Mouse (Mus musculus) small intestine, adult 2 months (tissue): Measurements from ENCODE around the gene Pmis2. TPM values are rescaled to one million over a fixed set of nuclear protein-coding genes. Genes with fewer than 3 reads are reported as not detected.

ENCODE experiments used
- H3K27ac ChIP-seq: fragments of 200-500 bp; 2 replicates; pipeline ENCODE4 v1.5.1; 2012; ENCODE audit warnings: low read depth, low read length, control low read depth, inconsistent platforms; ENCODE audit not compliant: insufficient read depth
- H3K27me3 ChIP-seq: fragments of 200-500 bp; 2 replicates; pipeline ENCODE4 v1.6.1; 2012; ENCODE audit warnings: mild to moderate bottlenecking, moderate library complexity, low read length, inconsistent platforms; ENCODE audit not compliant: control insufficient read depth, insufficient read depth
- H3K36me3 ChIP-seq: fragments of 200-500 bp; 2 replicates; pipeline ENCODE4 v1.6.1; 2012; ENCODE audit warnings: mild to moderate bottlenecking, low read length, control low read depth, inconsistent platforms; ENCODE audit not compliant: control insufficient read depth, insufficient read depth
- H3K4me1 ChIP-seq: fragments of 200-500 bp; 2 replicates; pipeline ENCODE4 v1.6.1; 2012; ENCODE audit warnings: low read length, inconsistent platforms, mixed read lengths; ENCODE audit not compliant: control insufficient read depth, insufficient read depth, insufficient read length
- H3K4me3 ChIP-seq: fragments of 200-500 bp; 2 replicates; pipeline ENCODE4 v1.5.1; 2012; ENCODE audit warnings: low read depth, mild to moderate bottlenecking, control low read depth, inconsistent platforms, low read length, moderate library complexity
- CTCF ChIP-seq: fragments of 200-500 bp; IDR thresholded peaks from 2 replicates; pipeline ENCODE4 v1.5.1; 2012; ENCODE audit warnings: low read depth, mild to moderate bottlenecking, control low read depth, inconsistent platforms, low read length, moderate library complexity, mixed read lengths; ENCODE audit not compliant: insufficient replicate concordance, insufficient read length; ENCODE audit errors: extremely low read depth
- POLR2A ChIP-seq: fragments of 200-500 bp; IDR thresholded peaks from 2 replicates; pipeline ENCODE4 v1.6.1; 2012; ENCODE audit warnings: low read depth, mild to moderate bottlenecking, control low read depth, inconsistent platforms, low read length, moderate library complexity
- WGBS: fragments of 180-500 bp; shearing (Covaris S2); methylation state at CpG from one replicate; pipeline ENCODE4 v1.1.7; 2018; 5-methylcytosine and 5-hydroxymethylcytosine counted together
- polyA plus RNA-seq: library from polyadenylated mRNA; depleted of rRNA; stranded (reverse); fragments of >200 nt; gene quantifications from 2 replicates; pipeline ENCODE4 v1.2.3, GENCODE M21; 2012; rRNA removed

Pmis2 gene
- not detected in 2 replicates for polyA plus RNA-seq

DNA sequence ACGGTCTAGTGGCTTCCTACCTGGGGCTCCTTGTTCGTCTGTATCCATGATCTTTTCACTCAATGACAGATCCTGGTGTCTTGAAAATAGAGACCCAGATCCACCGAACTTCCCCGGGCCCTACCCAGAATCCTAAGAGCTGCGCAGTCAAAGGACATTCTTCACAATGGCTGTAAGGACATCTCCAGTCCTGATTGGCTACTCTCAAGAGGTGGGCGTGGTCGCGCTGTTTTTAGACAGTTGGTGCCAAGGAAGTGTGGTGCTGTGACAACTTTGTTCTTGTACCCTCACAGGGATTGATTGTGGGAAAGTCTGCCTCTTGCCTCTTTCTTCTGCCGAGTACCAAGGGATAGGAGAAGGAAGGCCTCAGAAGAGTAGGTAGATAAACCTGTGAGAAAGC, at the start of gene Pmis2:
Gene Pmis2, minus strand, starts transcription at position 126 of the 400 bp plus-strand sequence.
- 74% methylated on average over 9 of the region's 9 CpGs for WGBS
- no peaks in the 10 kb centered on the region for H3K36me3 ChIP-seq
- no peak within 1 kb of the TSS for H3K27ac ChIP-seq
- H3K4me3 ChIP-seq, result no peak within 1 kb of the TSS
- no peaks in the 10 kb centered on the region for H3K4me1 ChIP-seq
- no peaks in the 10 kb centered on the region for H3K27me3 ChIP-seq
- TF ChIP-seq CTCF, result no peak
- no peak for TF ChIP-seq POLR2A

DNA sequence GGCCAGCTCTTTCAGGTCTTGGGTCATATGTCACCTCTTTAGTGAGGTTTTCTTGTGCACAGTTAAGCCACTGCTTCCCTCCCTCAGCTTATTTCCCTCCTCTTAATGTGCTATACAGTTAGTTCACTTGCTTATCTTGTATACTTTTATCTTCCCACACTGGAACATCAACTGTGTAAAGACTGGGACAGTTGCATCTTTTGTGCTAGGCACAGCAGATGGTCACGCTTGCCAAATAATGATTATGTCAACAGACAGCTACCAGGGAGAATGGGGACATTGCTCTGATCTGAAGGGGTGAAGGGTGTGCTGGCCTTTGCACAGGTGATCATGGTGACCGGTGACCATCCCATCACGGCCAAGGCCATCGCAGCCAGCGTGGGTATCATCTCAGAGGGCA, 48.3 kb upstream of the Pmis2 start:
- Histone ChIP-seq H3K4me1 (peaks cover 12% of the 10 kb centered on the region), H3K36me3 (no peaks in the 10 kb centered on the region), H3K27ac (no peak overlapping the region), H3K4me3 (no peak overlapping the region), H3K27me3 (no peaks in the 10 kb centered on the region)
- 92% methylated on average over 5 of the region's 5 CpGs for WGBS
- no peak for TF ChIP-seq CTCF
- TF ChIP-seq POLR2A, result no peak

DNA sequence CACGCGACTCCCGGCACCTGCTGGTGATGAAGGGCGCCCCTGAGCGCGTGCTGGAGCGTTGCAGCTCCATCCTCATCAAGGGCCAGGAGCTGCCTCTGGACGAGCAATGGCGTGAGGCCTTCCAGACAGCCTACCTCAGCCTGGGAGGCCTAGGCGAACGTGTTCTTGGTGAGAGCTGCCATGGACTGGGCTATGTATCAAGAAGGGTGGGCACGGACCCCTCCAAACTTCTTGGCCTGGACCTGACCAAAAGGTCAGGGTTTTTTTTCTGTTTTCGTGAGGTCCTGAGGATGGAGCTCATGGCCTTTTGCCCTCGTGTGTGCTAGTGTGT, 46.3 kb upstream of the Pmis2 start:
- H3K27ac ChIP-seq, result no peak overlapping the region
- H3K27me3 ChIP-seq, result no peaks in the 10 kb centered on the region
- H3K4me3 ChIP-seq, result peak overlapping the region; percentile 56
- 16% methylated on average over 14 of the region's 14 CpGs for WGBS
- TF ChIP-seq POLR2A (no peak), CTCF (no peak)
- no peaks in the 10 kb centered on the region for H3K36me3 ChIP-seq
- H3K4me1 ChIP-seq, result peaks cover 10% of the 10 kb centered on the region

DNA sequence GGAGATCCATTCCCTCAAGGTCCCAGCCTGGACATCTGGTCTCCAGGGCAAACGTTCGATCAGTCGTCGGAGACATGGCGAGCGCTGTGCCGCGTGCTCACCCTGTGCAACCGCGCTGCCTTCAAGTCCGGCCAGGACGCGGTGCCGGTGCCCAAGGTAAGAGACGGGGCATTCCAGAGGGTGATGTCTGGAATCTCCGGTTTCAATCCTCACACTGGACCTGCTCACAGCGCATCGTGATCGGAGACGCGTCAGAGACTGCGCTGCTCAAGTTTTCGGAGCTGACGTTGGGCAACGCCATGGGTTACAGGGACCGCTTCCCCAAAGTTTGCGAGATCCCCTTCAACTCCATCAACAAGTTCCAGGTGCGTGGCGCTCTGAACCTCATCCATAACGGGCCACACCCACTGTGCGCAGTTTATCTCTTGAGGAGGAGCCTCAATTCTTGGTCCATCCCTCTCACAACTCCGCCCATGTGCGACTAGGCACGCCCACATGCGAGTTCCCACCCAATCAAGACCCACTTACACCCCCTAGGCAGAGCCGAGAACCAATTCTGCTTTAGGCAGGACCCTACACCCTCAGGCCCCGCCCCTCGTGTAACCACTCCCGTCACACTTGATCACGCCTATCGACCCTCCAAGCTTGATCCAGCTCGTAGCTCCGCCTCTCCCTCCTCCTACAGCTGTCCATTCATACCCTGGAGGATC, 45.8 kb upstream of the Pmis2 start:
- Histone ChIP-seq H3K27ac (no peak overlapping the region), H3K4me1 (peaks cover 10% of the 10 kb centered on the region), H3K27me3 (no peaks in the 10 kb centered on the region), H3K4me3 (peak overlapping the region; percentile 56), H3K36me3 (no peaks in the 10 kb centered on the region)
- no peak for TF ChIP-seq POLR2A
- no peak for TF ChIP-seq CTCF
- 3% methylated on average over 43 of the region's 43 CpGs for WGBS

DNA sequence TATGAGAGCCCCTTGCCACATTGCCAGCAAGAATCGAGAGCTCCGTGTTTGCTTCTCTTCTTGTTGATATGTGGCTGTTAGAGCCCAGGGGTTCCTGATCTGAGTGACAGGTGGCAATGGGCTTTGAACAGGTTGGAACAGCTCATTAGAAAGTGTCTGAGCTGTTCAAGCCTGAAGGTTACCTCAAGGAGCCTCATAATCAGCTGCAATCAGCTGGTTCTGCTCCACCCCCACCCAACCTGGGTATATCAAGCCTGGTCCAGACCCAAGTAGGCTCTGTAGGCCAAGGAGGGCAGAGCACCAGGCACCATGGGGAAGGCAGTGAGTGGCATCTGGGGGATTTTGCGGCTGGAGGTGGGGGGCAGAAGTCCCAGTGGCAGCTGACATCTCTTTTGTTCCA, 40.5 kb upstream of the Pmis2 start, which contains the start of gene Atp4a:
Gene Atp4a, plus strand, starts transcription at position 268 of the 400 bp plus-strand sequence.
- H3K27me3 ChIP-seq, result no peaks in the 10 kb centered on the region
- H3K36me3 ChIP-seq, result no peaks in the 10 kb centered on the region
- H3K4me1 ChIP-seq, result peaks cover 13% of the 10 kb centered on the region
- H3K27ac ChIP-seq, result no peak within 1 kb of the TSS
- TF ChIP-seq POLR2A (no peak), CTCF (no peak)
- WGBS, result 89% methylated on average over 3 of the region's 3 CpGs
- no peak within 1 kb of the TSS for H3K4me3 ChIP-seq

DNA sequence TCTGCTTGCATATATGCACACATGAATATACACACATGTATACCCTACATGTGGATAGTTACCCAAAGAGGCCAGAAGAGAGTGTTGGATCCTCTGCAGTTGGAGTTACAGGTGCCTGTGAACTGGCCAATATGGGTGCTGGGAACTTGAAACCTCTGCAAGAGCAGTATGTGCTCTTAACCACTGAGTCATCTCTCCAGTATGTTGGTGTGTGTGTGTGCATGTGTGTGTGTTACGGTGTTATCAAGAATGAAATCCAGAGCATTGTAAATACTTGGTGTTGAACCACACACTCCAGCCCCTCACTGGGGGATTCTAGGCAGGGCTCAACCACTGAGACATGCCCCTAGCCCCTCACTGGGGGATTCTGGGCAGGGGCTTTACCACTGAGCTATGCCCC, 36.0 kb upstream of the Pmis2 start:
- Histone ChIP-seq H3K36me3 (no peaks in the 10 kb centered on the region), H3K4me1 (peaks cover 27% of the 10 kb centered on the region; the same call in 1 of the 2 replicates), H3K27me3 (no peaks in the 10 kb centered on the region), H3K27ac (no peak overlapping the region), H3K4me3 (no peak overlapping the region)
- WGBS, result 70% methylated on average over 1 of the region's 1 CpGs
- TF ChIP-seq CTCF (no peak), POLR2A (no peak)

DNA sequence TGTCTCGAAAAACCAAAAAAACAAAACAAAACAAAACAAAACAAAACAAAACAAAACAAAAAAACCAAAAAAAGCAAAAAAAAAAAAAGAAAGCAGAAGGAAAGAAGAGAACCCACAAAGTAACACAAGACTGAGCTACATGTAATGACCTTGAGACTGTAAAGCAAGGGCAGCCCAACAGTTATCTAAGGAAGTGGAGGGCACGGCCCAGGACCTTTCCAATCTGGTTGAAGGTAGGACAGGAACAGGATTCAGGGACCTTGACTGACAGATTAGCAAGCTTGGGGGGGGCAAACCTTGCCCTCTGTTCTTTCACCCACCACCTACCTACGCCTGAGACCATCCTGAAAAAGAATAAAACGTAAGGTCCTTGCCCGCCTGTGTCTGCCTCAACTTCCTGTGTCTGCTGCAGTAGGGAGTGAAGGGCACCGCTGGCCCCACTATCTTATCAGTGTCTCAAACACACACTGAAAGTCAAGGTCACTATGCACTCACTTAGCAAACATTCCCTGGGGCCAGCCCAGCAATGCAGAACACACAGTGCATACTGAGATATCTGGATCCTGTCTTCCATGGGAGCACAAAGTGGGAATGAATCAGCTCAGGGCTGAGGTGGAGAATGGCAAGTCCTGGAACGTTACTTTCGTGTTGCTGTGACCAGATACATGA, 34.9 kb upstream of the Pmis2 start:
- peak overlapping the region; percentile 20; the same call in 1 of the 2 replicates for H3K4me3 ChIP-seq
- no peaks in the 10 kb centered on the region for H3K27me3 ChIP-seq
- H3K27ac ChIP-seq, result peak overlapping the region; percentile 93
- WGBS, result 25% methylated on average over 8 of the region's 8 CpGs
- H3K36me3 ChIP-seq, result no peaks in the 10 kb centered on the region
- TF ChIP-seq POLR2A (no peak), CTCF (no peak)
- peaks cover 24% of the 10 kb centered on the region; the same call in 1 of the 2 replicates for H3K4me1 ChIP-seq

DNA sequence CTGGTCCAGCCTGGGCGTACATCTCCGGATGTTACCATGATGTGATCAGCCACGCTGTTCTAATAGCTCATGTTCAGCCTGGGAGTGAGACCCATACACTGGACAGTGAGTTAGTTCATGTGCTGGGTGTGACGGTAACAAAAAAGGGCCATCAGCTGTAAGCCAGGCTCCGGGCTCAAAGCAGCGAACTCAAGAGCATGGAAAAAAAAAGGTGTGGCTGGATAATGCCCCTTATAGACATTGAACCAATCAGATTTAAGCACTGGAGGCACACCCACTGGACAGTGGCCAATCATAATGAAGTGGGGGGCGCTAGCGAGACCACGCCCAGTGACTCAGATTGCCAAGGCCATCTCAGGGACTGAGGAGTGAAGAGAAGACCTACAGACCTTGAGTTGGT, 27.2 kb upstream of the Pmis2 start, which contains the start of gene 2200002J24Rik:
Gene 2200002J24Rik, plus strand, starts transcription at position 338 of the 400 bp plus-strand sequence.
- WGBS, result 25% methylated on average over 9 of the region's 9 CpGs
- TF ChIP-seq CTCF (no peak), POLR2A (no peak)
- no peaks in the 10 kb centered on the region for H3K27me3 ChIP-seq
- H3K27ac ChIP-seq, result peak within 1 kb of the TSS; percentile 45
- no peaks in the 10 kb centered on the region for H3K36me3 ChIP-seq
- H3K4me3 ChIP-seq, result no peak within 1 kb of the TSS
- H3K4me1 ChIP-seq, result peaks cover 16% of the 10 kb centered on the region
